Mouse (Mus musculus) heart, adult 2 months (tissue): ENCODE measurements around the gene Agpat4.

Experiments
- CTCF ChIP-seq: fragments of 200-600 bp; IDR thresholded peaks from 2 replicates; pipeline ENCODE4 v1.8.1; 2022; ENCODE audit warnings: antibody characterized with exemption, mild to moderate bottlenecking, moderate library complexity
- EP300 ChIP-seq: fragments of 200-500 bp; IDR thresholded peaks from 2 replicates; pipeline ENCODE4 v1.6.1; 2011; ENCODE audit warnings: low read depth, low read length, control low read depth; ENCODE audit not compliant: insufficient read depth
- POLR2A ChIP-seq: fragments of 200-500 bp; IDR thresholded peaks from 2 replicates; pipeline ENCODE4 v1.6.1; 2011; ENCODE audit warnings: mild to moderate bottlenecking, low read depth, low read length, control low read depth; ENCODE audit not compliant: insufficient read depth

DNA sequence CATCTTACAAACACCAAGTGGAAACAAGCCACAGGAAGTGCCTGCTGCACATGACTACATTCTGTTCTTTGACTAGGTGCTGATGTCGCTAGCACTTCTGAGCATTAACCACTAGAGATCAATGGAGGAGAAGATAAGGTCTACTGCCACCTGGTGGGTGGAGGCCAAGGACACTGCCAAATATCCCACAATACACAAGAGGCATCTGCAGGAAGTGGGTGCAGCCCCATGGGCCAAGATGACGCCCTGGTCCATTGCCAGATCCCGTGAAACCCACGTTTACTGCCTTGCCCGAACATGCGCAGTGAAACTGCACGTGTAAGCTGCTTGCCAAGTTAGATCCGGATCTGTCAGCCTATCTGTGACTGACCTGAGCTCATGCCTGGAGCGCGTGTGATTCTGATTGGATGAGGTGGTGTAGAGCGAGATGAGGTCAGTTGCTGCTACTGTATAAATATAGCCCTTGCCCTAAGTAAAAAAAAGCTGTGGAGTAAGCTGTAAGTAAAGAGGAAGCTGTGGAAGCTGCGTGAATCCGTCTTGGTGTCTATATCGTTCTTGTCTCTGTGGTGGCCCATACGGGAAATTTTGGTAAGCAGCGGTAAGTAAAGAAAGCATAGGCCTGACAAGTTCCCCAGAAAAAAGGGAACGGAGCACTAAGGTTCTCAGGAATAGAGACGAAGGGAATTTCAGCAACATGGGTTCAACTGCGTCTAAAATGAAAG is 131.4 kb downstream of the Agpat4 start:
- TF ChIP-seq CTCF = peak; percentile 42
- no peak for TF ChIP-seq EP300
- no peak for TF ChIP-seq POLR2A
